Mouse (Mus musculus): Measurements from ENCODE around the gene Cpm.

Cpm gene

DNA sequence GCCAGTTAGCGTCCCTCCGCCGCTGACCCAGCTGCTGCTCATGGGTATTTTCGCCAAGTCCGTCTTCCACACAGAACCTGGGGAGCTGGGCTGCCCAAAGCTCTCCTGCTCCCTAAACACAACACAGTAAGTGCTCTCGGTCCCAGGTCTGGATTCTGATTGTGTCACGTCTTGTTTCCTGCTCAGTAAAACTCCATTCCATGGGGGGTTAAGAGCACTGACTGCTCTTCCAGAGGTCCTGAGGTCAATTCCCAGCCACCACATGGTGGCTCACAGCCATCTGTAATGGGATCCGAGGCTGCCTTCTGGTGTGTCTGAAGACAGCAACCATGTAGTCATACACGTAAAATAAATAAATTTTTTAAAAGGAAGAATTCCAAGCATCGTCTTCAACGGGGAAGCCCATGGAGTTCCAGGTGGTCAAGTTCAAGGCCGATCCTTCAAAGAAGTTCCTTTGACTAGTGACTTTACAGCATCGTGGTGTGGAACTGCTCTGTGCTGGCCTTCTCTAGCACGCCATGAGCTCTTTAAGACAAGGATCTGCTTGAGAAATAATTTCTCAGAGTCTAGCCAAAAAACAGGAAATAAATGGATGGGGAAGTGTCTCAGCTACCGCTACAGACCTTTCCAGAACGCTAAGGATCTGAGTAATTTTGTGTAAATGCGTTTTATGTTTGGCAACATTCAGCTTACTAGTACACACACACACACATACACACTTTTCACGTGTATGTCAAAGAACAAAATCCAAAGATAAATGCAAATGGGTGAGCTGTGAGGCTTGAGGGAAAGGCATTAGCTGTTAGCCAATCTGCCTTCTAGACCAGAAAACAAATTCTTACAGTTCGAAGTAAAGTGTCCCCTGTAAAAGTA is 55.2 kb downstream of the Cpm start:
- no peak for DNase-seq (ENCODE audit: extremely low read depth, low read depth, low spot score)

DNA sequence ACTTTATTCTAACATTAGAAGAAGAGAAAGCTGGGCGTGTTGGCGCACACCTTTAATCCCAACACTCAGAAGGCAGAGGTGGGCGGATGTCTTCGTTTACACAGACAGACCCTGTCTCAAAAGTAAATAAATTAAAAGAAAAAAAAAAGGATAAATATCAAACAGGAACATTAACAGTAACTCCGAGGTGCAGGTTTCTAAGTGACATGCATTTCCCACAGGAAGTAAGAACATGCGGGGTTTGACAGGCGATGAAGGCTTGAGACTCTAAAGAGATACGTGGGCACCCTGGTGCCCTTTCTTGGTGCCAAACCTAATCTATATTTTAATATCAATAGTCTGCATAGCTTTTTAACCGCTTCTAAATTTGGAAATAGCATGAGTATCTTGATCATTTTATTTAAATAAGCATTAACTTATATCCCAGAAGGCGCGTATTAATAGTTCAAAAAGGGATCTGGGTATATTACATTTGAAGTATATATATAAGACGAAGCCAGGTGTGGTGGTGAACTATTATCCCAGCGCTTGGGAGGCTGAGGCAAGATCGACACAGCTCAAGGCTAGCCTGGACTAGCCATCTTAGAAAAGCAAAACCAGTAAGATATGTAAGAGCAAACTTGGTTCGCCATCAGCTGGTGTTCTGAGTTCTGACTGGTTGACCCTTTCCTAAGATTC is 56.0 kb downstream of the Cpm start:
- no peak for DNase-seq (ENCODE audit: extremely low read depth, low read depth, low spot score)

DNA sequence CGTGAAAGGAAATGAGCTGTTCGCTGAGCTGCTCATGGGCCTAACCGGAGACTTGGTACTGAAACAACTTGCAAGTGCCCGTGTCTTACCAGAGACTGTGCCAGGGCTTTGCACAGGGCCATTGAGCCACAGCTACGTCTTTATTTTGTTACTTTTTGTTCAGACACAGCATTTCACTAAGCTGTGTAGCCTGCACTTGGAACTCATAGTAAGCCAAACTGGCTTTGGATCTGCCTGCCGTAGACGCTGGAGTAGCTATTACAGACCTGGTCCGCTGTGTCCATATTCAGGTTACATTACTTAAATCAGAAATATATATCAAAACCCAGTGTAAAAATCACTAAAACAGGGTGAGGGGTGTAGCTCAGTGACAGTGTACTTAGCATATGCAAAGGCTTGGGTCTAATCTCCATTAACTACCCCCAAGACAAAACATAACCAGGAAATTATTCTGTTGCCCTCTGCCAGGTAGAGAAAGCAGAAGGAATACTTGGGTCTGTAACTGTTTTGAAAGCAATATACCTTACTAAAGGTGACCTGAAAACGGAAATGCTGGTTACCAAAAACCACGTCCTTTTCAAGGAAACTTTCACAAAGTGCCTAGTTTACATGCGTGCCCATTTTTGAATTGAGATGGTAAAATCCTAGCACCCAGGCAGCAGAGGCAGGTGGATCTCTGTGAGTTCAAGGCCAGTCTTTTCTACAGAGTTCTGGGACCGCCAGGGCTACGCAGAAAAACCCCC is 56.7 kb downstream of the Cpm start:
- no peak for DNase-seq (ENCODE audit: extremely low read depth, low read depth, low spot score)

DNA sequence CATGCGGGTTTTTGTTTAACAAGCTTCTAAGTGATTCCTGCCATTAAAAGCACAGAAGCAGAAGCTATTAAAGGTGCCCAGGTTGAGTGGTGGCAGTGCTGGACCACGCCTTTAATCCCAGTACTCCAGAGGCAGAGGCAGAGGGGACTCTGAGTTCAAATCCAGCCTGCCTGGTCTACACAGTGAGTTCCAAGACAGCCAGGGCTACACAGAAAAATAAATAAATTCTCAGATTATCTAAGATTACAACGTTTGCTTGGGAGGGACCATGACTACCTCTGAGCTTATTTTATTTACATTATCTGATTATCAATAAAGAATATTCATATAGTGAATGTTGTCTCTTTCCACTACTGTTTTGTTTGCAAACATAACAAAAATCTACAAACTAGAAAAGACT is 57.7 kb downstream of the Cpm start:
- no peak for DNase-seq (ENCODE audit: extremely low read depth, low read depth, low spot score)

DNA sequence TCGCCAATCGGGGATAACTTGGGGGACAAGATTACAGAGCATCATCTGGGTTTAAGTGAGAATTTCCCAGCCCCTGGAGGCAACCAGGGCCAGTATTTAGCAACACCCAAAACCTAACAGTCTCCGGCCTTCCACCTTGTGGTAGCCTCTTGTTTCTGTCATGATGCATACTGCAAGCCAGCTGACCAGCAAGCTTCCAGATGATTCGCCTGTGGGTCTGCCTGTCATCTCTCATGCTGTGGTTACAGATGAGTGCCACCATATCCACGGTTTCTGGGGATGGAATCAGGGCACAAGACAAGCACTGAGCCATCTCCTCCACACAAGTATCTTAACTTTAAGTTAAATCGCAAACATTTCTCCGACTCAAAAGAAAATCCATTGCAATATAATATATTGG is 58.3 kb downstream of the Cpm start:
- no peak for DNase-seq (ENCODE audit: extremely low read depth, low read depth, low spot score)

DNA sequence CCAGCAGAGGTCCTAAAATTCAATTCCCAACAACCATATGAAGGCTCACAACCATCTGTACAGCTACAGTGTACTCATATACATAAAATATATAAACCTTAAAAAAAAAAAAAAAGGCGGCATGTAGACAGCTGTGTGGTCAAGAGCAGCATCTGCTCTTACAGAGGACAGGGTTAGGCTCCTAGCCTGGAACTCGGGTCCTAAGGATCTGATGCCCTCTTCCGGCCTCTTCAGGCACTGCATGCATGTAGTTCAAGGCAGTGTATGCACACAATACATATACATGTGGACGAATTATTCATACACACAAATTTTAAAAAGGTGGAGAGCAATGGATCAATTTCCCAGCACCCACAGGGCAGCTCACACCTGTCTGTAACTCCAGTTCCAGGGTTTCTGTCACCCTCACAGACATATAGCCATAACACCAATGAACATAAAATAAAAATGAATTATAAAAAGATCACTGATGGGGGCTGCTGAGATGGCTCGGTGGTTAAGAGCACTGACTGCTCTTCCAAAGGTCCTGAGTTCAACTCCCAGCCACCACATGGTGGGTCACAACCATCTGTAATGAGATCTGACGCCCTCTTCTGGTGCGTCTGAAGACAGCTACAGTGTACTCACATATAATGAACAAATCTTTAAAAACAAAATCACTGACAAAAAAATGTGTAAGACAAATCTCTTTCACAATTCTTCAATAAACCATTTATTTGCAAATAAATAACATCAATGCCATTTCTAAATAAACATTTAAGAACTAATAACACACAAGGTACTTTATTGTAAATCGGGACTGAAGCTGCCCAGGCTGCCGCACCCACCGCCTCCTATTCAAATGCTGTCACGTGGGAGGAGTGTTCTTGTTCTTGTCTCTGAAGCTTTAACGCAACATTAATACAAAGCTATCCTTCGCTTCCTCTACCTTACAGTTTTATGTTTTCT is 59.2 kb downstream of the Cpm start:
- DNase-seq (ENCODE audit: extremely low read depth, low read depth, low spot score), result no peak

DNA sequence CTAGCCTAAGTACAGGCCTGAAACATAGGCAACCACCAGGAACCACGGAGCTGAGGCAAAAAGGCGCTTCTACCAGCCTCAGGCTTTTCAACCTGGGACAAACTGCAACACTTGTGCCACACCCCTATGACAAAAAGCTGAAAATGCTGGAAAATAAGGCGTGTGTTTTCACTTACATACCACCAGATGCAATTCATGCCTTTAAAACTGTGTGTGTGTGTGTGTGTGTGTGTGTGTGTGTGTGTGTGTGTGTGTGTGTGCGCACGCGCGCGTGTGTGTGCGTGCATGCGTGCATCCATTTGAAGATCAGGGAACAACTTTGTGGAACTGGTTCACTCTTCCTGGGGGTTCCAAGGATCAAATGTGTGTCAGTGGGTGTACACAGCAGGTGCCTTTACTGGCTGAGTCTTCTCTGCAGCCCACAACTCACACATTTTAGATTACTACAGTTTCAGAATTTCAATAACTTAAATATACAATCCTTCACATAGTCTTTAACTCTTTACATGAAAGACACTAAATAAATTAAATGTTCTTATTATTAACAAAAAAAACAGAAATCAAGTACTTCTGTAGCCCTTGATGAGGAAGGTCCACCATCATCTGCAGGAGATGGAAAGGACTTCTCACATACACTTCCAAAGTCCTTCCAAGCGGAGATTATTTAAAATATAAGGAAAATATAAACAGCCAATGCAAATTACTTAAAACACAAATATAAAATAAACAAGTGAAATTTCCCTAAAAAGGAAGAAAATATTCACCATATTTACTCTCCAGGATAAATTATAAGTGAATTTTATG is 60.2 kb downstream of the Cpm start:
- DNase-seq (ENCODE audit: extremely low read depth, low read depth, low spot score), result no peak

DNA sequence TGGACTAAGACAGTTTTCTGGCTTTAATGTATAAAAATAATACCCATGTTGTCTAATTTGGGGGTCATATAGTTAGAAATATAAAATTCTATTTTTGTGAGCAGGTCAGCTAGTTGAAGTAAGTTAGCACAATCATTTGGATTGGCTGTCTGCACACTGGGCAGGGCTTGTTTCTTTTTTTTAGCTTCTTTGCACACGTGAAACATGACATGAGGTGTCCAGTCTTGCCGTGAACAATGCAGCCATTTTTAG is 60.7 kb downstream of the Cpm start:
- no peak for DNase-seq (ENCODE audit: extremely low read depth, low read depth, low spot score)

DNA sequence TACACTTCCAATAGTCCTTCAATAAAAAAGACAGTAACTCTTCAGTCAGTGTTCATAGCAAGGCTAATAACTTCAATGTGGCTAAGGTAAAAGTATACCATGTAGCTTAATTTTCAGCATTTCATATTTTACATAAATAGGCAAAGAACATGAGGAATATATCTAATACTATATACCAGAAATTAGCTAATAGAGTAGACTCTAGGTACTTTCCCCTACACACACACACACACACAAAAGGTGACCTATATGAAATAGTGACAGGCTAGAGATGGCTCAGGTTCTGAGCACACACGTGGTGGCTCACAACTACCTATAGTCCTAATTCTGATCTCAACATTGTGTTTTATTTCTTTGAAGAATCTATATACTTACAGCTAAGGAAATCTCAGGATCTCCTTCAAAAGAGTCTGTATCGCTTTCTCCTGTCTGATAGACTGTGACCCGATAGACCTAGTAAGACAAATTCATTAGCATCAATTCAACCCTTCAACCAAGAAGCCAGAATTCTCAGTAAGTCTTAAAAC is 61.5 kb downstream of the Cpm start:
- no peak for DNase-seq (ENCODE audit: extremely low read depth, low read depth, low spot score)

DNA sequence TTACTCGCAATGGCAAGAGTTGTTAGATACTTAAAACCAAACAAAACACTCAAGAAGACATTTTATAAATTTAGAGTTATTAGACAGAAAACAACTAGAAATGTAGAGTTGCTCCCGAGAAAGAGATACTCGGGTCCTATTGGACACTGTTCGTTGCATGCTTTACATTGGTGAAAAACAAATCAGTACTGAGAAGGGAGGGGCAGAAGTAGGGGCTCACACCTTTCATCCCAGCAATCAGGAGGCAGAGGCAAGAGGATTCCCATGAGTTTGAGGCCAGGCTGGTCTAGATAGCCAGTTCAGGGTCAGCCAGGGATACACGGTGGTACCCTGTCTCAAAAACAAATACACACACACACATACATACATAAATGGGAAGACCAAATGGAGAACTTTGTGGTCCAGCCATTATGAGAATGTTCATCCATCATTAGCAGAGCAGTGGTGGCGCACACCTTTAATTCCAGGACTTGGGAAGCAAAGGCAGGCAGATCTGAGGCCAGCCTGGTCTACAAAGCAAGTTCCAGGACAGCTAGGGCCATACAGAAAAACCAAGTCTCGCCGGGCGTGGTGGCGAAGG is 62.2 kb downstream of the Cpm start:
- no peak for DNase-seq (ENCODE audit: extremely low read depth, low read depth, low spot score)

DNA sequence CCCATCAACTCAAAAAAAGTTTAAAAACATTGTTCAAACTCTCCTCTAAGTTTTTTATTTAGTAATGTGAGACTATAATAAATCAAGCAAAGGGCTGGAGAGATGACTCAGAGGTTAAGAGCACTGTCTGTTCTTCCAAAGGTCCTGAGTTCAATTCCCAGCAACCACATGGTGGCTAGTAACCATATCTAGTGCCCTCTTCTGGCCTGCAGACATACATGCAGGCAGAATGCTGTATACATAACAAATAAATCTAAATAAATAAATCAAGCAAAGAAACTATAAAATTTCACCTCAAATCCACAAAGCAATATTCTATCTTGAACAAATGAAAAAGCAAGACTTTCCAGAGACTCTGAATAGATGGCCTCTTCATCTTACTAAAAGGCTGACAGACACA is 62.9 kb downstream of the Cpm start:
- no peak for DNase-seq (ENCODE audit: extremely low read depth, low read depth, low spot score)

DNA sequence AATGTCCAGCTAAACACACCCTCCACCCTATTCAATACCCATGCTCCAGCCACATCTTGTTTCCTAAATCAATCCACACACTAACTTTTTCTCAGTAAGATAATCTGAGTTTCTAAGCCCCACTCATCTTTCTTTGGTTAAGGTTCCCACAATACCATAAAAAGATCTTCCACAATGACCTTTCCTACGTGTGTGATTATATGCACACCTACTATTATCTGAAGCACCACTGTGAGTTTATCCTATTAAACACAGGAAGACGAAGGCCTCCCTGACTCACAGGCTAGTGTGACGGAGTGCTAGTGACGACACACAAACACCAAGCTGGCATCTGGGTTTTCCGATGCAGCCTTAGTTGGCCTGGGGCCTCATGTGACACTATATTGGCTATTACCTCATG is 63.7 kb downstream of the Cpm start:
- no peak for DNase-seq (ENCODE audit: extremely low read depth, low read depth, low spot score)

DNA sequence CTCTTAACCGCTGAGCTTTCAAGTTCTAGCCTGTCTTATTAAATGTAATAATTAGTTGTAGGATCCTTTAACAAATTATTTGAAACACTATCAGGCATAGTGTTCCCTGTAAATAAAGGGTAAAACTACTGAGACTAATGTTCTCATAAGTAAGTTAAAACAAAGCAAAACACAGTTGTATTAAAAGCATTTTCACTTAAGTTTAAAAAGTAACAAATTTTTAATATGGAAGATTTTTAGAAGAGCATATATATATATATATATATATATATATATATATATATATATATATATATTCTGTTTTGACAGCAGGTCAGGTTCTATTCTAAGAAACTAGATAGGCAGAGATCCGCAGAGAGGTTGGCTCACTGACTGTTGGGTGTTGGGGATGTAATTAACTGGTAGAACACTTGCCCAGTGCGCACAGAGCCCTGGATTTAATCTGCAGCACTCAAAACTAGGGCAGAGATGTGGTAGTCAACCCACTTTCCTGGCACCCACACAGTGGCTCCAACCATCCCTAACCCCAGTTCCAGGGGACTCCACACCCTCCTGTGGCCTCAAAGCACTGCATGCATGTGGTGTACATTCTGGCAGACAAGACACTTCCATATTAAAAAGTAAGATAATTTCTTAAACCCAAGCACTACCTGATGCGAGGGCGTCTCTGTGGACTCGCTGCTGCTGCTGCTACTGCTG is 65.1 kb downstream of the Cpm start:
- no peak for DNase-seq (ENCODE audit: extremely low read depth, low read depth, low spot score)

DNA sequence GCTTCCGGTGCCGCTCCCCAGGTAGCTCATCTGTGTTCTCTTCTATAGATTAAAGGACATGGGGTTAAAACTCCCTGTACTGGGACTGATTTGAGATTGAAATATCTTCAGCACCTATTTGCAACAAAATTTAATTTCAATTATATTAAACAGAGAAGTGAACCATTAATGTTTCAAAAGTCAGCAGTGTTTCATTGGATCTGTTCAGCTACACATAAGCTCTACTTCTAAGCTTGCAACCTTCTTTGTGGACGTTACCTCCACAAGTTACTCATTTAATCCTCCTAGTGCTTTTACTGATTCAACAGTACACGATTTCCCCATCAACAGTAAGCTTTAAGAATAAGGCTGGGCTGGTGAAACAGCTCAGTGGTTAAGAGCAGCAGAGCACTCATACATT is 65.7 kb downstream of the Cpm start:
- no peak for DNase-seq (ENCODE audit: extremely low read depth, low read depth, low spot score)

DNA sequence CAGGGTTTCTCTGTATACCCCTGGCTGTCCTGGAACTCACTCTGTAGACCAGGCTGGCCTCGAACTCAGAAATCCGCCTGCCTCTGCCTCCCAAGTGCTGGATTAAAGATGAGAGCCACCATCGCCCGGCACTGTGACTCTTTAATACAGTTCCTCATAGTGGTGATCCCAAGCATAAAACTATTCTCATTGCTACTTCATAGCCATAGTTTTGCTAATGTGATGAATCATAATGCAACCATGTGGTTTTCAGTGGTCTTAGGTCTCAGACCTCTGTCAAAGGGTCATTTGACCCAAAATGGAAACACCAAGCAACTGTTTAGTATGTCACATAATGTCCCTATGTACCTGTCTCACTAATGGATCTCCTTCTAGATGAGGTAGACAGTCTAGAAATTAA is 66.3 kb downstream of the Cpm start:
- DNase-seq (ENCODE audit: extremely low read depth, low read depth, low spot score), result no peak

DNA sequence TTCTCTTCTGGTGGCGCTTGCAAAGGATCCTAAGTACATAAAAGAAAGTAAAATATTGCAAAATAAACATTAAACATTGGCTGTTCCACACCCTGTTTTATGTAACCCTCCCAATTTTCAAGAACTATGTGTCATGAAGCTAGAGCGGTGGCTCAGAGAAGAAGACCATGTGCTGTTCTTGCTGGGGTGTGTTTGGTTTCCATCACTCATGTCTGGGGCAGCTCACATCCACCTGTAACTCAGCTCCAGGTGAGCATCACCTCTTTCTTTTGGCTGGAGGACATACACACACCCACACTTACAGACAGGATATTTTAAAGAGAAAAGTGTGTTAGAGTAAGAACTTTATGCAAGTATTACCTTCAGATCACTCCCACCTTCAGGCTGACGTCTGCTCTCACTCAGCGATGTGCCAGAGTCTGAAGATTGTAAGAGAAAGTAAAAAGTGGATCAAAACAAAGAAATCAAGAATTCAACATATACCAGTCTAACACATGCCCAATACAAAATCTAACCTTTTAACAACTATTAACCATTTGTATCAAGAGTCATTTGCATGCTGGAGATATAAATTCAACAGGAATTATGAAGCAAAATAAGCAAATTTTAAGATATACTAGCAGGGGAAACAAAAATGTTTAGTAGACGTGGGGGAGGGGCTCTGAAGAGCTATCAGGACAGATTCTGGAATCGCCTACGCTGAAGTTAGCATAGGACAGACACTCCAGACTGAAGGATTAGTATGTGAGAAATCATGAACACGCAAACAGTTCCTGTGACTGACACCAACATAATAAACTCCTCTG is 66.9 kb downstream of the Cpm start:
- DNase-seq (ENCODE audit: extremely low read depth, low read depth, low spot score), result no peak

DNA sequence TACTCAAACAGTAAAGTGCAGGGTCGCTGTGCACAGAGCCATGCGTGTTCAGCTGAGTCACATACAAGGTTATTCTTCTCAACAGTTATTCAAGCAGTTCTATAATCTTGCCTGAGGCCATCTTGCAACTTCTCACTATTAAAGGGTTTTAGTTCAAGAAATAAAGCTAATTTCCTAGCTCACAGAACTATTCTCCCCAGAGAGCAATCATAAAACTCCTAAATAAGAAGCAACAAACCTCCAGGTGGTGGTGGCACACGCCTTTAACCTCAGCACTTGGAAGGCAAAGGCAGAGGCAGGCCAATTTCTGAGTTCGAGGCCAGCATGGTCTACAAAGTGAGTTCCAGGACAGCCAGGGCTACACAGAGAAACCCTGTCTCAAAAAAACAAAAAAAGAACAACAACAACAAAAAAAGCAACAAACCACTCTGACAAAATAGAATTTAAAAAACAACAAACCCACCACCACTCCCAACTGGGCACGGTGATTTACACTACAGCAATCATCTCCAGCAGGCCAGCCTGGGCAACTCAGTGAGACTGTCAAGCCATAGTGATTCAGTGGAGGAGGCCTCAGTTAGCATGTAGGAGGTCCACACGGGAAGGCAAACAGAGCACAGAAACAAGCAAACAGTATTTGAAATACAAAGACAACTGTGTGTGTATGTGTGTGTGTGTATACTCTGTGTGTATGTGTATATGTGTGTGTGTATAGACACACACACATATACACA is 67.7 kb downstream of the Cpm start:
- no peak for DNase-seq (ENCODE audit: extremely low read depth, low read depth, low spot score)
